Mouse (Mus musculus): ENCODE measurements around the gene Socs2. TPM values are rescaled to one million over a fixed set of nuclear protein-coding genes. Genes with fewer than 3 reads are reported as not detected.

Gene Socs2
- polyA plus RNA-seq, 1 experiment from 2014 or later, result 61.3 TPM

DNA sequence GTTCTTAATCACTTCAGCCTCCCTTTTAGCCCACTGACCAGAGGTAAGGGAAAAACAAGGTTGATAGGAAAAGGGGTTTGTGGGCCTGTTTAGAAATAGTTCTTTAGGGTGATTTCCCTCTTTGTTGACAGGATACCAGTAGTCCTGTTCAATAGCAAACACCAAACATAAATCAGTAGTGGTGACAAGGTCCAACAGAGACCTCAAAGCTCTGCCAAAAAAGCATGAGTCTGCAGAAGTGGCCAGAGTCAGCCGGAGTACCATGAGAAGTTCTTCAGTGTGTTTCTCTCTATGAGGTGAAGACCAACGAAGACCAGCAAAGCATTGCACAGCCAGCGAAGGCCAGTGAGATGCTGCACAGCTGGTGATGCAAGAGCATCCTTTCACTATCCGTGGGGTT lies 76.3 kb downstream of the Socs2 start:
- no peak for ATAC-seq (ENCODE audit: insufficient number of reproducible peaks, insufficient read depth, low FRiP score, low TSS enrichment, low read depth)
- Histone ChIP-seq H3K4me3 (replicated peaks) (no peak overlapping the region), H3K4me2 (no peak overlapping the region), H3K9me3 (peaks cover 3% of the 10 kb centered on the region; the same call in 1 of the 2 replicates), H3K9ac (replicated peaks) (no peak overlapping the region), H3K4me1 (replicated peaks) (peaks cover 6% of the 10 kb centered on the region), H3K27ac (no peak overlapping the region), H3K27me3 (no peaks in the 10 kb centered on the region), H3K36me3 (no peaks in the 10 kb centered on the region)
- 84% methylated on average over 4 of the region's 4 CpGs for WGBS

- H3K9me3 ChIP-seq, result no peaks in the 10 kb centered on the region
- no peak overlapping the region for H3K27ac ChIP-seq
- H3K4me3 ChIP-seq (replicated peaks), result no peak overlapping the region
- no peak for ATAC-seq (ENCODE audit: insufficient number of reproducible peaks, insufficient read depth, low FRiP score, low TSS enrichment, low read depth)
- no peaks in the 10 kb centered on the region for H3K36me3 ChIP-seq
- 76% methylated on average over 5 of the region's 5 CpGs for WGBS
- H3K27me3 ChIP-seq, result no peaks in the 10 kb centered on the region
- H3K4me1 ChIP-seq (replicated peaks), result peaks cover 6% of the 10 kb centered on the region
- no peak overlapping the region for H3K9ac ChIP-seq (replicated peaks)
- no peak overlapping the region for H3K4me2 ChIP-seq
These were observed 79.4 kb downstream of the Socs2 start for GRCm38 (mm10) chr10:95337589-95337988.

DNA sequence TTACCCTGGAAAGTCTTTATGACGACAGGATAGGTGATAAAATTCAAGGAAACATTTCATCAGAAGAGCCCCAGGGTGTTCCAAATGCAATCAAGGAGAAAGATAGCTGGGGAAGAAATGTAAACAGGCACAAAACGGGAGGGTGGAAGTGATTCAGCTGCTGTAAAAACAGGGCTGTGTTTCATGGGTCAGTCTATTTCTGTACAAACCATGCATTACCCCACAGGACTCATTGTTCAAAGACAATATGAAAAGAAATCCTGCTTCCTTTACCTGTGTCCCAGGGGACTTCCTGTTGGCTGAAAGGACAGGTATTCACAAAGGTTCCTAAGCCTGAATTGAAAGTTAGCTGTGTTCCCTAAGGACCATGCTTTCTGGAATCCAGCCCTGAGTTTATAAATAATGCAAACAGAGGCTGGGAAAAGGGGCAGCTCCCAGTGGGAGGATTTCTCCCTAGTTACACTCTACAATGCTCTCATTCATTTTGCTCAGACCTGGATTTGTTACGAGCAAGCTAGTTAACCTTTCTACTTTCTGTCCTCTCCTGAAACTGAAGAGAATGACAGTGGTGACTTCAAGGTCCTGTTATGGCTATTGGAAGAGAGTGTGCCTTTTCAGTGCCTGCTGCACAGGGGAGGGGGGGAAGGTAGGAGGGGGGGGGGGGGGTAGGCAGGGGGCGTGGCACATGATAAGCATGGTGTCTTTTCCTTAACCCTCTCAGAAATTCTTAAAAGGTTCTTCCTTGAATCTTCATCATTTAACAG lies 80.0 kb downstream of the Socs2 start:
- Histone ChIP-seq H3K4me3 (replicated peaks) (no peak overlapping the region), H3K36me3 (no peaks in the 10 kb centered on the region), H3K4me2 (no peak overlapping the region; the same call in 1 of the 2 replicates), H3K9ac (replicated peaks) (no peak overlapping the region), H3K9me3 (no peaks in the 10 kb centered on the region), H3K4me1 (replicated peaks) (peaks cover 6% of the 10 kb centered on the region), H3K27me3 (no peaks in the 10 kb centered on the region), H3K27ac (0 out of 2 replicates have a peak overlapping the region, but pooled peaks have one; percentile 8)
- WGBS, result 33% methylated on average over 4 of the region's 4 CpGs
- no peak for ATAC-seq (ENCODE audit: insufficient number of reproducible peaks, insufficient read depth, low FRiP score, low TSS enrichment, low read depth)

Other genes starting within 250 kb of the Socs2 start
- gene Cradd, start 93.0 kb downstream of the Socs2 start, polyA plus RNA-seq (2016; fragmentation: Nextera tagmentation; extraction: Ambion mirVana), result 12.2 TPM in 2 replicates
- gene Mrpl42, start 84.8 kb upstream of the Socs2 start, polyA plus RNA-seq (2016; fragmentation: Nextera tagmentation; extraction: Ambion mirVana), result 324 and 333 TPM in 2 replicates
- 326 and 351 TPM in 2 replicates for gene Ube2n, start 98.0 kb upstream of the Socs2 start, polyA plus RNA-seq (2016; fragmentation: Nextera tagmentation; extraction: Ambion mirVana)
- gene Nudt4, start 147.0 kb upstream of the Socs2 start, polyA plus RNA-seq (2016; fragmentation: Nextera tagmentation; extraction: Ambion mirVana), result 111 and 120 TPM in 2 replicates